Mouse (Mus musculus) heart, postnatal 4 days (tissue): ENCODE results near the gene Olfr631. TPM values are rescaled to one million over a fixed set of nuclear protein-coding genes. Genes with fewer than 3 reads are reported as not detected.
"Not testable (repeated sequence)": the region's sequence is repeated elsewhere in the genome, so short reads cannot be mapped to it uniquely, and the experiment has no call there.

Experiments
- DNase-seq: peaks from one replicate; pipeline ENCODE4 v3.0.0; 2021
- total RNA-seq, 2 experiments: library from RNA; stranded (reverse); gene quantifications; 2 replicates each; pipeline ENCODE4 v1.2.3; 2021

The Olfr631 gene
- total RNA-seq: not detected

- no peak for DNase-seq
These were observed at the start of gene Olfr631 for GRCm38 (mm10) chr7:103928525-103928924. Gene Olfr631 (plus strand): TSS chr7:103928825.

DNA sequence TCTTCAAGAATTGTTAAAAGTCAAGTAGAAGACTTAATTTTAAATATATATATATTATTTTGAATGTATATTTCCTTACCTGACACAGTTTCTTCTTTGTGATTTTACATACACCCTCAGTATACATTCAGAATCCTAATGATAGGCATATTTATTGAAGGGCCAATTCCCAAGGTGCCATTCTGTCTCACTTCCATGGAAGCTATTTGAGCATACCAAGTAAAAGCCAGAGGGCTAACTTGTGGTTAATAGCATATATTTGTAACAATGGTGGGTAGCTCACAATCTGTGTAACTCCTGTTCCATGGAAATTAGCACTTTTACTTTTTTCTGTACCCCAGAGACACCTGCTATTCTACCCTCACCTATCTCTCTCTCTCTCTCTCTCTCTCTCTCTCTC is 42.5 kb upstream of the Olfr631 start, which contains the start of gene Olfr66:
TSS of gene Olfr66 (minus strand) at position 101 of the 400 bp plus-strand sequence.
- DNase-seq: no peak

- no peak for DNase-seq
These were observed 34.2 kb upstream of the Olfr631 start, which contains the start of gene Olfr64 for GRCm38 (mm10) chr7:103894385-103894784. Gene Olfr64 (minus strand): TSS chr7:103894485.

- no peak for DNase-seq
These were observed 25.4 kb upstream of the Olfr631 start, which contains the start of gene Olfr65 for GRCm38 (mm10) chr7:103903187-103903586. Gene Olfr65 (plus strand): TSS chr7:103903487.

DNA sequence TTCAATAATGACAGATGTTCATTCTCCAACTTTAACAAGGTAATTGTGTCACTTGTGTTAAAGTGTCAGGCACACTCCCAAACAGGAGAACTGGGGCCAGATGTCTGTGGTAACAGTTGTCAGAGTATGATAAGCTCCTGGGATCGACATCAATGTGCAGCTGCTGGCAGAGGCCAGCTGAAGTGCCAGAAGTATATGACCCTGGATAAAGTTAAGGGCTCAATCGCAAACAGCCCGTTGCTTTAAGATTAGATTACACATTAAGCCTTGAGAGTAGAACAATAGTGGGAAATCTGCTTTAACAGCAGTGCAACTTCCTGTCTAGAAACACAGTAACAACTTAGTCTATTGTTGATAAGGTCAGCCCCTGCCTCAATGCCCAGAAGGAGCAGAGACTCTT is 18.6 kb upstream of the Olfr631 start:
- DNase-seq: peak; percentile 9

GRCm38 (mm10) chr7:103912969-103913511 is 15.6 kb upstream of the Olfr631 start:
- no peak for DNase-seq

GRCm38 (mm10) chr7:103915338-103915737 is 13.3 kb upstream of the Olfr631 start:
- no peak for DNase-seq

GRCm38 (mm10) chr7:103934264-103934663 is 5.6 kb downstream of the Olfr631 start, which contains the start of gene Olfr632:
Gene Olfr632 (plus strand): TSS chr7:103934347.
- no peak for DNase-seq

DNA sequence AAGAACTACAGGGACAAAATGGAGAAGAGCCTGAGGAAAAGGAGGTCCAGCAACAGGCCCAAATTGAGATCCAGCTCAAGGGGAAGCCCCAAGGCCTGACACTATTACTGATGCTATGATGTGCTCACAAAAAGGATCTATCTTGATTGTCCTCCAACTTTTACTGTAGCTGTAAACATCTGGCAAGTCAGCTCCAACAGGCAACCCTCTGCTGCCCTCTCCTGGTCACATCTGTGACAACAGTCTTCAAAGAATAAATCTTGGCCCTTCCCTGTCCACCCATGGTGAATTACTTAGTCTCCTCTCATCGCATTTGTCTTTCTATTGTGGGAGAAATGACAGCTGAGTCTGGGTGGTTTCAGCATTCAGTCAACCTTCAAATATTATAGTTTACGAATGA is 14.1 kb downstream of the Olfr631 start:
- DNase-seq: peak; percentile 57

DNA sequence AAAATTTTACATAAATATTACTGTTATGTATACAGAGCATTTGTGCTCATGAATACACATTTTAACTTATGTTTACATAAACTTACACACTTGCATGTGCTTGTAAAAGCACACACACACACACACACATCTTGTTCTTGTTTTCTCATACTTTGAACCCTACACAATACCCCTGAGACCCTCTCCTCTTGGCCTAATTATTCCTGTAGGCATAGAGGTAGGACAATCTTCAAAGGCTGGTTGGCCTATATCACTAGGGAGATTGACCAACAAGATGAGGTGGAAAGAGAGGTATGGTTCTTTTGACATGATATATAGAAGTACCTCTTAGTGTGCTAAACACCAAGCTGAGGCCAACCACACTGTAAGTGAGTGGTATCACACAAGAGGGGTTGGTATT is 15.5 kb downstream of the Olfr631 start, which contains the start of gene Olfr633:
TSS of gene Olfr633 (plus strand) at position 301 of the 400 bp plus-strand sequence.
- DNase-seq: no peak

DNA sequence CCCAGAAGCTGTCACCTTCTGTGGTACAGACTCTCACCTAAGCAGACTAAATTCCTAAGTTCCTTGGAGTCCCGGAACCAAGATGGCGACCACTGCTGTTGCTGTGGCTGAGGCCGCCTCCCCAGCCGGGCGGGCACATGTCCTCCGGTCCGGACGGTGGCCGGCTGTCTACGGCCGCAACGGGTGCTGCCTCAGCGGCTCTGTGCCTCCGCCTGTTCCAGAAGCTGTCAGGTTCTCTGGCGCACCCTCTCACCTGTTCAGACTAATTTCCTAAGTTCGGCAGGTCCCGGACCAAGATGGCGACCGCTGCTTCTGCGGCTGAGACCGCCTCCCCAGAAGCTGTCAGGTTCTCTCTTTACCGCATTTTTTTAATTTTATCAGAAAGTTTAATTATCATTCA is 38.2 kb downstream of the Olfr631 start:
- DNase-seq: not testable (repeated sequence)

GRCm38 (mm10) chr7:103970852-103971251 is 42.2 kb downstream of the Olfr631 start, which contains the start of gene Olfr635:
Gene Olfr635 (plus strand): TSS chr7:103971152.
- no peak for DNase-seq

DNA sequence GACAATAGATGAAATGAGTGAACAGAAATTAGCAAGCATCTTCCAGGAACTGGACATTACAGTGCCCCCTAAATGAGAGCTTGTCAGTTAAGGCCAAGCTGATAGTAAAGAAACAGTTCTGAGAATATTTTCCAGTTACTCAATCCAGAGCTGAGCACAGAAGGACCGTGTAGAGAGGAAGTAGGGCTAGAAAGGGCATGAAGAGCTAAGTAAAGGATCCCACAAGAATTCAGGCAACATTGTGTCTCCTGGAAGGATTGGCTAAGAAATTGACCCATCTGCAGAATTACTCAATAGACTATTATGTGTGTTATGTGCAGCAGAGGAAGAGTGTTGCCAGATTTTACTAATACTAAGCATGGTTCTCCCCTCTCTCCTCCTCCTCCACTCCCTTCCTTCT is 43.2 kb downstream of the Olfr631 start:
- no peak for DNase-seq

Other genes with a start within 250 kb of the Olfr631 start
- gene Olfr625-ps1, start 246.1 kb upstream of the Olfr631 start, total RNA-seq: not detected
- gene Olfr243, start 214.2 kb upstream of the Olfr631 start, total RNA-seq: not detected
- gene Olfr628, start 198.5 kb upstream of the Olfr631 start, total RNA-seq: not detected
- gene Olfr629, start 183.9 kb upstream of the Olfr631 start, total RNA-seq: not detected
- gene Olfr630, start 171.5 kb upstream of the Olfr631 start, total RNA-seq: not detected
- not detected for gene Olfr69, start 157.2 kb upstream of the Olfr631 start, total RNA-seq
- not detected for gene Olfr68, start 149.1 kb upstream of the Olfr631 start, total RNA-seq
- gene Olfr67, start 137.0 kb upstream of the Olfr631 start, total RNA-seq: not detected
- gene Hbb-bt, start 114.8 kb upstream of the Olfr631 start, total RNA-seq: 1,000 to 10,000 TPM in 1 of 2 experiments, 100 to 1,000 TPM in 1; 541 to 1,864 TPM
- over 10,000 TPM in 1 of 2 experiments, 1,000 to 10,000 TPM in 1; 4,494 to 12,962 TPM for gene Hbb-bs, start 100.7 kb upstream of the Olfr631 start, total RNA-seq
- gene Hbb-bh2, start 88.3 kb upstream of the Olfr631 start, total RNA-seq: not detected
- gene Hbb-bh1, start 85.7 kb upstream of the Olfr631 start, total RNA-seq: not detected
- under 1 TPM in 1 of 2 experiments, not detected in 1; 0.74 TPM for gene Hbb-y, start 75.6 kb upstream of the Olfr631 start, total RNA-seq
- not detected for gene Olfr66, start 42.6 kb upstream of the Olfr631 start, total RNA-seq
- gene Olfr64, start 34.3 kb upstream of the Olfr631 start, total RNA-seq: not detected
- not detected for gene Olfr65, start 25.3 kb upstream of the Olfr631 start, total RNA-seq
- not detected for gene Olfr632, start 5.5 kb downstream of the Olfr631 start, total RNA-seq
- gene Olfr633, start 15.6 kb downstream of the Olfr631 start, total RNA-seq: not detected
- gene Olfr635, start 42.3 kb downstream of the Olfr631 start, total RNA-seq: under 1 TPM in 1 of 2 experiments, not detected in 1; 0.05 TPM
- gene Olfr638, start 69.9 kb downstream of the Olfr631 start, total RNA-seq: not detected
- under 1 TPM in 1 of 2 experiments, not detected in 1; 0.05 TPM for gene Olfr639, start 88.5 kb downstream of the Olfr631 start, total RNA-seq
- not detected for gene Olfr640, start 96.7 kb downstream of the Olfr631 start, total RNA-seq
- gene Olfr641, start 106.6 kb downstream of the Olfr631 start, total RNA-seq: not detected
- not detected for gene Olfr642, start 123.8 kb downstream of the Olfr631 start, total RNA-seq
- not detected for gene 4930516K23Rik, start 132.6 kb downstream of the Olfr631 start, total RNA-seq
- gene Olfr644, start 143.0 kb downstream of the Olfr631 start, total RNA-seq: not detected
- not detected for gene Olfr645, start 156.6 kb downstream of the Olfr631 start, total RNA-seq
- gene Olfr646, start 176.0 kb downstream of the Olfr631 start, total RNA-seq: not detected
- gene Ubqln5, start 201.0 kb downstream of the Olfr631 start, total RNA-seq: not detected
- not detected for gene Olfr643, start 208.6 kb downstream of the Olfr631 start, total RNA-seq
- not detected for gene Ubqln3, start 214.5 kb downstream of the Olfr631 start, total RNA-seq
- gene Ubqlnl, start 221.7 kb downstream of the Olfr631 start, total RNA-seq: not detected
- not detected for gene Olfm5, start 236.0 kb downstream of the Olfr631 start, total RNA-seq